In the genomic region with DNA sequence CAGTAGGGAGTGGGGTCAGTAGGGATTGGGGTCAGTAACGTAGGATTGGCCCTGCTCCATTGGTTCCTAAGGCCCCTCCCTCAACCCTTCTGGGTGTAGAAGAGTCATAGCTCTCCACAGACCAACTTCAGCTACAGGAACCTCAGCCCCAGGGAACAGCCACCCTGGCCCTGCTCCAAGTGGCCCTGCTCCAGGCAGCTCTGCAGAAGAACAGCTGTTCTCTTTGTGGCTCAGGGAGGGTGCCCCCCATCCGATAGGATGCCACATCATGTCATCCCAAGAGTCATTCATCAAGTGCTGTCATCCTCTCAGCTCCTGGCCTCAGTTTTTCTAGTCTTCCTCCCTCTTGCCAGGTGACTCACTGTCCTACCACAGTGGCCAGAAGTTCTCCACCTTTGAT, we compare ENCODE assay signal across 9 mouse cellular contexts. TPM values are rescaled to one million over a fixed set of nuclear protein-coding genes. Genes with fewer than 3 reads are reported as not detected.
DNase-seq lines count a peak whose midpoint lies in the region; ATAC-seq and TF ChIP-seq lines count a peak whose summit lies in the region.
"Had no signal": no experiment of that assay in that cellular context is flagged by ENCODE, and none has a peak within 500 bp of the region (broad histone marks: within the 10 kb centered on the region; RNA-seq: fewer than 3 reads in every experiment).

No protein-coding gene starts in this region.

- no peak for TF ChIP-seq EP300 in lung, postnatal 0 days (IDR thresholded peaks at IDR 0.05)

- DNase-seq in hindbrain, embryonic 10.5 days (ENCODE audit: low spot score), result no peak
- peak; percentile 92 for DNase-seq in 3T3-L1 (ENCODE audit: low read depth, low spot score)
- peak; percentile 84 for DNase-seq in brain, embryonic 14.5 days (ENCODE audit: low read depth)
- peak; percentile 51 to 62 for DNase-seq in heart, postnatal 36 days
- peak; percentile 81 for DNase-seq in lung, postnatal 0 days (ENCODE audit: low spot score)
- no peak for DNase-seq in embryo, embryonic 10 days (ENCODE audit: low spot score)
- no peak for DNase-seq in thymus, adult 2 months

- H3K36me3 ChIP-seq in hindbrain, embryonic 10.5 days, result peaks cover 62% of the 10 kb centered on the region
- H3K36me3 ChIP-seq in hindbrain, embryonic 16.5 days (ENCODE audit: control insufficient read depth, insufficient read depth, low read length), result peaks cover 33% of the 10 kb centered on the region
- H3K36me3 ChIP-seq in lung, postnatal 0 days (ENCODE audit: insufficient read depth, low read length), result peaks cover 26% of the 10 kb centered on the region; the same call in 1 of the 2 replicates
- H3K36me3 ChIP-seq in thymus, adult 2 months (ENCODE audit: control insufficient read depth, insufficient read depth, low read length), result no peaks in the 10 kb centered on the region; the same call in none of the 2 replicates

- no peaks in the 10 kb centered on the region for H3K27me3 ChIP-seq in hindbrain, embryonic 10.5 days (ENCODE audit: insufficient read depth, poor library complexity, severe bottlenecking)
- no peaks in the 10 kb centered on the region for H3K27me3 ChIP-seq in hindbrain, embryonic 16.5 days (replicated peaks; ENCODE audit: control insufficient read depth, insufficient read depth, low read length)
- no peaks in the 10 kb centered on the region for H3K27me3 ChIP-seq in lung, postnatal 0 days (replicated peaks; ENCODE audit: insufficient read depth, low read length)
- H3K27me3 ChIP-seq in thymus, adult 2 months (ENCODE audit: control insufficient read depth, insufficient read depth, low read length), result no peaks in the 10 kb centered on the region

- TF ChIP-seq CTCF in brain, embryonic 14.5 days (IDR thresholded peaks at IDR 0.05; ENCODE audit: borderline replicate concordance, extremely low read depth, insufficient read depth, insufficient read length), result no peak
- TF ChIP-seq CTCF in lung, postnatal 0 days (IDR thresholded peaks at IDR 0.05), result no peak
- no peak for TF ChIP-seq CTCF in thymus, adult 2 months (IDR thresholded peaks at IDR 0.05; ENCODE audit: borderline replicate concordance, control insufficient read depth, extremely low read depth, insufficient read depth, low read length, poor library complexity)

- H3K27ac ChIP-seq in hindbrain, embryonic 10.5 days, result peak overlapping the region; percentile 95
- no peak overlapping the region; the same call in 1 of the 2 replicates for H3K27ac ChIP-seq in hindbrain, embryonic 16.5 days (ENCODE audit: low read depth, low read length)
- peak overlapping the region; percentile 83 for H3K27ac ChIP-seq in lung, postnatal 0 days (ENCODE audit: low read length)
- H3K27ac ChIP-seq in thymus, adult 2 months (ENCODE audit: control insufficient read depth, insufficient read depth, low read length), result no peak overlapping the region

- ATAC-seq in hindbrain, embryonic 16.5 days, result no peak
- peak; percentile 46 for ATAC-seq in lung, postnatal 0 days

- no peak overlapping the region for H3K9ac ChIP-seq in hindbrain, embryonic 16.5 days (ENCODE audit: low read depth, low read length)
- 0 out of 2 replicates have a peak overlapping the region, but pooled peaks have one; percentile 5 for H3K9ac ChIP-seq in lung, postnatal 0 days (replicated peaks; ENCODE audit: low read depth)

- TF ChIP-seq POLR2A in brain, embryonic 14.5 days (IDR thresholded peaks at IDR 0.05; ENCODE audit: borderline replicate concordance, extremely low read depth, insufficient read depth, insufficient read length, poor library complexity, severe bottlenecking), result no peak
- TF ChIP-seq POLR2A in thymus, adult 2 months (IDR thresholded peaks at IDR 0.05; ENCODE audit: control insufficient read depth, extremely low read depth, insufficient read depth, low read length, poor library complexity), result no peak

- peaks cover 75% of the 10 kb centered on the region for H3K4me1 ChIP-seq in hindbrain, embryonic 10.5 days (replicated peaks)
- peaks cover 31% of the 10 kb centered on the region for H3K4me1 ChIP-seq in hindbrain, embryonic 16.5 days (ENCODE audit: control insufficient read depth, insufficient read depth, low read depth, low read length)
- no peaks in the 10 kb centered on the region for H3K4me1 ChIP-seq in lung, postnatal 0 days (ENCODE audit: insufficient read depth, low read depth, low read length)
- H3K4me1 ChIP-seq in thymus, adult 2 months (replicated peaks; ENCODE audit: control insufficient read depth, insufficient read depth, low read length), result no peaks in the 10 kb centered on the region
- H3K4me1 ChIP-seq: megakaryocyte, embryonic 14.5 days had no signal

- intact Hi-C loops in heart, postnatal 36 days (cut with DNase I), result loop anchor here (5.0 kb wide), 1 partner anchor 315 kb away; no protein-coding TSS in a partner anchor

- no peaks in the 10 kb centered on the region for H3K9me3 ChIP-seq in hindbrain, embryonic 10.5 days
- H3K9me3 ChIP-seq in hindbrain, embryonic 16.5 days (ENCODE audit: control insufficient read depth, low read length), result no peaks in the 10 kb centered on the region
- H3K9me3 ChIP-seq in lung, postnatal 0 days (ENCODE audit: low read length), result no peaks in the 10 kb centered on the region
- H3K9me3 ChIP-seq: megakaryocyte, embryonic 14.5 days had no signal

- 69% methylated on average over 2 of the region's 2 CpGs for WGBS in hindbrain, embryonic 10.5 days
- 32% methylated on average over 2 of the region's 2 CpGs for WGBS in hindbrain, embryonic 16.5 days
- 28% methylated on average over 2 of the region's 2 CpGs for WGBS in lung, postnatal 0 days
- 91% methylated on average over 2 of the region's 2 CpGs for WGBS in thymus, adult 2 months

- H3K4me2 ChIP-seq in hindbrain, embryonic 16.5 days (ENCODE audit: low read length), result no peak overlapping the region
- peak overlapping the region; percentile 45 for H3K4me2 ChIP-seq in lung, postnatal 0 days (replicated peaks; ENCODE audit: low read depth, low read length)

- peak overlapping the region; percentile 48 for H3K4me3 ChIP-seq in hindbrain, embryonic 10.5 days
- H3K4me3 ChIP-seq in hindbrain, embryonic 16.5 days (ENCODE audit: low read length), result no peak overlapping the region
- H3K4me3 ChIP-seq in lung, postnatal 0 days (ENCODE audit: low read depth, low read length), result peak overlapping the region; percentile 37
- no peak overlapping the region for H3K4me3 ChIP-seq in thymus, adult 2 months (ENCODE audit: control insufficient read depth, insufficient read depth, low read length)
- H3K4me3 ChIP-seq: megakaryocyte, embryonic 14.5 days had no signal

RNA-seq across cellular contexts. Expression of a gene that starts 2.2 kb away (rescaled TPM):
- 78.2 and 88.3 TPM in 2 replicates for polyA plus RNA-seq in hindbrain, embryonic 10.5 days (2016; fragmentation: Nextera tagmentation; extraction: Ambion mirVana)
- polyA plus RNA-seq in hindbrain, embryonic 16.5 days (2015; fragmentation: Nextera tagmentation; extraction: Ambion mirVana), result 49.6 and 67.9 TPM in 2 replicates
- 89.5 and 119 TPM in 2 replicates for polyA plus RNA-seq in brain, embryonic 14.5 days (2012; rRNA removed)
- total RNA-seq in heart, postnatal 36 days (2021), result 10 to 100 TPM; 32.3 to 38.4 TPM
- polyA plus RNA-seq in lung, postnatal 0 days (2015; fragmentation: Nextera tagmentation; extraction: Ambion mirVana), result 2,152 and 2,309 TPM in 2 replicates
- 20.0 and 21.9 TPM in 2 replicates for polyA plus RNA-seq in thymus, adult 2 months (2012; rRNA removed)

RNA-seq across cellular contexts. Expression of a gene that starts 6.8 kb away (rescaled TPM):
- 99.5 and 107 TPM in 2 replicates for polyA plus RNA-seq in hindbrain, embryonic 10.5 days (2016; fragmentation: Nextera tagmentation; extraction: Ambion mirVana)
- 63.3 and 73.1 TPM in 2 replicates for polyA plus RNA-seq in hindbrain, embryonic 16.5 days (2015; fragmentation: Nextera tagmentation; extraction: Ambion mirVana)
- 108 and 140 TPM in 2 replicates for polyA plus RNA-seq in brain, embryonic 14.5 days (2012; rRNA removed)
- 1 to 10 TPM; 5.7 to 6.4 TPM for total RNA-seq in heart, postnatal 36 days (2021)
- polyA plus RNA-seq in lung, postnatal 0 days (2015; fragmentation: Nextera tagmentation; extraction: Ambion mirVana), result 36.2 and 39.5 TPM in 2 replicates
- 63.8 and 71.8 TPM in 2 replicates for polyA plus RNA-seq in thymus, adult 2 months (2012; rRNA removed)

RNA-seq across cellular contexts. Expression of a gene that starts 17.5 kb away (rescaled TPM):
- 51.9 and 54.7 TPM in 2 replicates for polyA plus RNA-seq in hindbrain, embryonic 10.5 days (2016; fragmentation: Nextera tagmentation; extraction: Ambion mirVana)
- polyA plus RNA-seq in hindbrain, embryonic 16.5 days (2015; fragmentation: Nextera tagmentation; extraction: Ambion mirVana), result 35.2 and 36.2 TPM in 2 replicates
- 42.6 and 60.3 TPM in 2 replicates for polyA plus RNA-seq in brain, embryonic 14.5 days (2012; rRNA removed)
- total RNA-seq in heart, postnatal 36 days (2021), result 1 to 10 TPM; 6.2 to 7.4 TPM
- polyA plus RNA-seq in lung, postnatal 0 days (2015; fragmentation: Nextera tagmentation; extraction: Ambion mirVana), result 16.8 and 17.1 TPM in 2 replicates
- 11.6 and 16.0 TPM in 2 replicates for polyA plus RNA-seq in thymus, adult 2 months (2012; rRNA removed)

RNA-seq across cellular contexts. Expression of a gene that starts 33.5 kb away (rescaled TPM):
- polyA plus RNA-seq in hindbrain, embryonic 10.5 days (2016; fragmentation: Nextera tagmentation; extraction: Ambion mirVana), result 0.62 and 1.1 TPM in 2 replicates
- polyA plus RNA-seq in hindbrain, embryonic 16.5 days (2015; fragmentation: Nextera tagmentation; extraction: Ambion mirVana), result 30.4 and 32.4 TPM in 2 replicates
- polyA plus RNA-seq in brain, embryonic 14.5 days (2012; rRNA removed), result 62.5 and 88.6 TPM in 2 replicates
- not detected for total RNA-seq in heart, postnatal 36 days (2021)
- polyA plus RNA-seq in lung, postnatal 0 days (2015; fragmentation: Nextera tagmentation; extraction: Ambion mirVana), result 0.24 and 0.32 TPM in 2 replicates
- polyA plus RNA-seq in thymus, adult 2 months (2012; rRNA removed), result 0.12 and 0.13 TPM in 2 replicates

Comparison
In these comparisons a context has a peak if more than half of its experiments do, and no peak if none do; other contexts are left out.
1. H3K27ac ChIP-seq: peak in hindbrain, embryonic 10.5 days (single experiment) and lung, postnatal 0 days (single experiment); none in hindbrain, embryonic 16.5 days (single experiment) and thymus, adult 2 months (single experiment).
2. H3K4me3 ChIP-seq: peak in hindbrain, embryonic 10.5 days (single experiment) and lung, postnatal 0 days (single experiment); none in hindbrain, embryonic 16.5 days (single experiment) and thymus, adult 2 months (single experiment).
3. DNase-seq: peak in 3T3-L1 (single experiment), brain, embryonic 14.5 days (single experiment), heart, postnatal 36 days (2 of 2) and lung, postnatal 0 days (single experiment); none in hindbrain, embryonic 10.5 days (single experiment), embryo, embryonic 10 days (single experiment) and thymus, adult 2 months (single experiment).
4. RNA of a gene that starts 2.2 kb away (polyA plus RNA-seq): 2,152 to 2,309 TPM in lung, postnatal 0 days; 89.5 to 119 TPM in brain, embryonic 14.5 days, 78.2 to 88.3 TPM in hindbrain, embryonic 10.5 days, 49.6 to 67.9 TPM in hindbrain, embryonic 16.5 days and 20.0 to 21.9 TPM in thymus, adult 2 months; every median in the first group is over 10 times any median in the second.